Mouse (Mus musculus) thymus, adult 2 months (tissue): ENCODE measurements around the gene Slc1a5.

Experiments used
- CTCF ChIP-seq: fragments of 200-500 bp; IDR thresholded peaks from 2 replicates; pipeline ENCODE4 v1.5.1; 2012; ENCODE audit warnings: mild to moderate bottlenecking, control low read depth, low read length, moderate library complexity, borderline replicate concordance; ENCODE audit not compliant: control insufficient read depth, poor library complexity, insufficient read depth; ENCODE audit errors: extremely low read depth
- POLR2A ChIP-seq: fragments of 200-500 bp; IDR thresholded peaks from 2 replicates; pipeline ENCODE4 v1.6.1; 2012; ENCODE audit warnings: mild to moderate bottlenecking, low read length, control low read depth, moderate library complexity; ENCODE audit not compliant: control insufficient read depth, poor library complexity, insufficient read depth; ENCODE audit errors: extremely low read depth

DNA sequence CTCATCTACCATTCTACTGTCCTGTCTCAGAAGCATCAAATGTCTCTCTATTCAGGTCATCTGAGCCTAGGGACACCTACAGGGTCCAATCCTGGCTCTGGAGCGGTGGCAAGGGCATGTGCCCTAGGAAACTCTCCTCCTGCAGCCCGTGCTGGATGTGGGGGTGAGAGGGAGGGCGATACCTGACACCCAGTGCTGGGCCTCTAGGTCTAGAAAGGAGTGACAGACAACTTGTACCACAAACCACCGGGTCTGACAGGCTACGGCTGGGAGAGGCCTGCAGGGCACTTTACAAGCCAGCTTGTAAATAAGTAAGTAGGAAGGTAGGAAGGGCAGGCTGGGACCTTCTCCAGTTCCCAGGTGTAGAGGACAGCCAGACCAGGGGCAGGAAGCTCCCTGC lies 5.3 kb upstream of the Slc1a5 start:
- TF ChIP-seq CTCF (no peak), POLR2A (no peak)
